Mouse (Mus musculus): ENCODE data around the gene Tln1.

- TF ChIP-seq CTCF (IDR thresholded peaks at IDR 0.05; ENCODE audit: control insufficient read depth, insufficient read depth, insufficient replicate concordance, low read depth, low read length) (no peak), POLR2A (IDR thresholded peaks at IDR 0.05; ENCODE audit: control insufficient read depth, low read depth, low read length) (no peak)
Observed at GRCm38 (mm10) chr4:43513791-43514190, 48.7 kb downstream of the Tln1 start.
